Mouse (Mus musculus): ENCODE data around the gene Gstk1.
A peak's percentile ranks its signal among the peaks of the same experiment; 100 is the strongest.

Gene Gstk1

DNA sequence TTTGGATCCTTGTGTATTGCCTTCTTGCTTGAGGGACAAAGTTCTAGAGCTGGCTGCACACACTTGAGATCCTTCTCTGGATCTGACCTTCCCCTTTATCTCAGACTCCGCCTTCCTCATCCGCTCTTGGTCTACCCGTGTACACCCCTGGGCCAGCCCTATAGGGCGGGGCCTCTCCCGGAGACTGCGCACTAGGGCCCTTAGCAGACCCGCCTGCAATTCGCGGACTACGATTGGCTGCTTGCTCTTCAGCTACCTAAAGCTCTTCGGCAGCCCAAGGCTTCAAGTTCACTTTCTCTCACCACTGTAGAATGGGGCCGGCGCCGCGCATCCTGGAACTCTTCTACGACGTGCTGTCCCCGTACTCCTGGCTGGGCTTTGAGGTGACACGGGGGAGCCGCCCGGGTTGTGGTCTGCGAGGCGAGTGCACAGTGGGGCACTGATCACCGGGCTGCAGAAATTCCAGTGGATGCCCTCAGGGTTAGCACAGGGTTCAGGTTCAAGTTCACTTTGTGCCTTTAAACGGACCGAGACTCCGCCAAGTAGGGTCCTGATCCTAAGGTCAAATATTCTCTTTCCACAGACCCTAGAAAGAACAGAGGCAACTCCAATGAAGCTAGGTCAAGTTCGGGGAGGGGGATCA lies at the start of gene Gstk1:
Gstk1 (plus strand) TSS at position 225 of the 643 bp plus-strand sequence.
- DNase-seq: peak; percentile 58

DNA sequence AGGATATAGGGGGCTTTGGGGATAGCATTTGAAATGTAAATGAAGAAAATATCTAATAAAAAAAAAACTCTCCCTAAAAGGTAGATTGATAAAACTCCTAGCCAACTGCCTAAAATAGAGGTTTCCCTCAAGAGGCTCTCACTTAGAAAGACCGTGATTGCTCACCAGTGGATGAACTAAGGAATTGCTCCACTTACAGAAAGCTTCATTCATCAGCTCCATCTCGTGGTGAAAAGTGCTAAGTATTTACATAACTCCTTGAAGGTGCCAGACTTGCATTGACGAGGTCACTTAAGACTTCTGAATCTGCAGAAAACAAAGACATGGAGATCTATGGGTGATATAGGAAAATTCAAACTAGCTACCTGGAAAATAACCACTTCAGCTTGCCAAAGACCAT lies 48.0 kb upstream of the Gstk1 start:
- no peak for DNase-seq

DNA sequence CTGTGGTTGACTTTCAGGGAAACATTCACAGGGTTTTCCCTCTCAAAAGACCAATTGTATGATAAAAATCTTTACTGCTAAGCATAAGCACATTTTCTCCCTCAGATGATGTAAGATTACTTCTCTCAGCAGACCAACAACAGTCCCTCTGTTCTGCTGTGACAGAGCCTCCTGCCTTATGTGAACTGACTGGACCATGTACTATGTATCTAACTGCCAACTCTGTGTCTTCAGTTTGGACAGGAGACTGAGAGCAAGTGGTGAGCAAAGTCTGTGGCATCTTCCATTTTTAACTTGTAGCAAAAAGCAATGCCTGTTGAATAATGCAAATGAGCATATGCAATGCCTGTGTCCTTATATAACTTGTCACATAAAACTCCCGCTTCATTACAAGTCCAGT lies 46.2 kb upstream of the Gstk1 start:
- DNase-seq: no peak

DNA sequence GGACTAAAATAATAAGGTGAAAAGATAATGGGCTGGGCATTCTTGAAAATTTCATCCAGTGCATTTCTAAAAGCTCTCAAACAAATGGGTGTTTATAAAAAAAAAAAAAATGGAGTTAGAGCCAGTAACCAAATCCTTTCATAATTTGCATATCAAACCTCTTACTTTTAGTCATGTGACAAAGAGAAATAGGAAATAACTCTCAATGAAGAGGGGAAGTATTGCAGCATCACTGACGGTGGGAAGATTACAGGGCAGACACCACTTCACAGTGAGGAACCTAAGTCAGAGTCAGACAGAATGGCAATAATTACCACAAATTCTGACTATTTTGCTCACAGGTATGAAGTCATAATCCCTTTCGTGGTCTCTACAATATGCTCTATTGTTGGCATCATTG lies 30.7 kb upstream of the Gstk1 start, which contains the start of gene Tas2r144:
Tas2r144 (plus strand) TSS at position 301 of the 400 bp plus-strand sequence.
- no peak for DNase-seq

DNA sequence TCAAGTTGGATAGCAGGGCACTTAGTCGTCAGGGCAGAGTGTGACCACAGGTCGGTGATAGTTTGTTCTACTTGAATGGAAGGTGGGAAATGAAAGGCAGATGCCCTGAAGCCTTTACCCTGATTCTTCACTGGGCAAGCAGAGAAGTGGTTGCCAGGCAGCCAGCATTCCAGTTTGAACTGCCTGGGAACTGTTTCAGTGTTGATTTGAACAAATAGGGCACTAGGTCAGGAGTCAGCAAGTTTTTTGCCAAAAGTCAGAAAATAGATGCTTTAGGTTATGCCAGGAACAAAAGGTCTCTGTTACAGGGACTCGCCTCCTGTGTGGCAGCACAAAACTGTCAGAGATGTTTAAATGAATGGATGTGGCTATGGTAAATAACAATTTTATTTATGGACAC lies 23.4 kb upstream of the Gstk1 start:
- DNase-seq: no peak

DNA sequence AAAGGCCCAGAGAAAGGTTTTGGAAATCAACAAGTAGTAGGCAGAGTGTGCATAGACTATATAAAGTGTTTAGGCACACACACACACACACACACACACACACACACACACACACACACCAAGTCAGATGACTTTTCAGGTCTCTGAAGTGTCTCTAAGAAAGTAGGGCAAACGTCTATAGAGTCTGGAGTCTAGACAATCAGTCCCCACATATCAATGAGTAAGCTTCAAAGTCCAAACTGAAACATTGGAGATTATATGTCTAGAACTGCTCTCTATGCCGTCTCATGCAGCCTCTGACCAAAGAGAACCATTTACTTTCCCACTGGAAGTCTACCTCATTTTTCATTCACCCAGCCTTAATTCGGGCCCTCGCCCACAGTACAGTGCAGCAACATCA lies 20.7 kb upstream of the Gstk1 start:
- DNase-seq: no peak

DNA sequence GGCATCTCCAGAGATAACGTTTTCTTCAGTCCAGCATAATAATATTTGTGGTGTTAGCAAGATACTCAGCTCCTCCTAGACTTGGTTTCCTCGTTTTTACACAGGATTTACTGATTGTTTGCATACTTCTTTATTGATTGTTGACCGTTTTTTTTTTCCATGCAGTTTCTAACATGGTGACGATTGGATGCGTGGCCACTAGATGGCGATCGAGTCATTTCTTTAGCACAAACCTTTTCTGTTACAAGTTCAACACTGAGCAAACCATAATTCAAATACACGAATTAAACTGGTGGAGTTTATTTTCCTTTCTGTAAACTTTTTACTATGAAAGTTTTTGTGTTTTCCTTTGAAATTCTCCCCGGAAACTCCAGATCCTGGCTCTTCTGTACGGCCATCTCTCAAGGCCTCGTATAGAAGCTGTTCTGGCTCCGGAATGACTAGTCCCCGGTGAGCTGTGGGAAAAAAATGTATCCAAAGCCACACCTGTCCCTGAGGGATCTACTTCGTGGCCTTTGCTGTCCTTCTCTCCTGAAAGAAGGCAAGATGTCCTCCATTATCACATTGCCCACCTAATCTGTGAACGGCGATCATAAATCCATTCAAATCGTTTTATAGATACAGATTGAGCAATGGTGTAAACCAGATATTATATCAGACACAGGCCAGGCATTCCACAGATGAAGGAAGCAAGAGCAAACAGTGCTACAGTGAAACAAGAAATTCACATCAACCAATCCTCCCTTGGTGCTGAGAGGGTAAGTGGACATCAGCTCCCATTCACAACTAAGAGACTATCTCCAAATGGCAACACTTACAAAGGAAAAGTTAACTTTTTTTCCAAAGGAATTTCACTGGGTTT lies 18.3 kb upstream of the Gstk1 start:
- DNase-seq: peak; percentile 51

DNA sequence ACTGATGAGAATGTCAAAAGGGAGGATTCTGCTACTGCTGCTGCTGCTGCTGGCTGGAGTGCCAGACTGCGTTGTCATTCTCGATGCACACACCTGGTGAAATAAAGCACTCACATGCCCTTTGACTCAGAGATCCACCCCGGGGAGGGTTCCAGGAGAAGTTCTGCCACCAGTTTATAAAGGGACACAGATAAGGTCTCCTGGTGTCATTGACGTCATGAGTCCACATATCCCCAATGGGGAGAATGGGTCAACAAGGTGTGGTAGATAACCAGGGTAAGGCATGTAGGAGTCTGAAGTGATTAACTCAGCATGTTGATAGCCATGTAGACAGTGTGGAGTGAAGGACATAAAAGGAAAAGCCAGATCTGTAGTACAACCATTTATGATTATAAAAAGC lies 16.1 kb upstream of the Gstk1 start:
- DNase-seq: no peak

DNA sequence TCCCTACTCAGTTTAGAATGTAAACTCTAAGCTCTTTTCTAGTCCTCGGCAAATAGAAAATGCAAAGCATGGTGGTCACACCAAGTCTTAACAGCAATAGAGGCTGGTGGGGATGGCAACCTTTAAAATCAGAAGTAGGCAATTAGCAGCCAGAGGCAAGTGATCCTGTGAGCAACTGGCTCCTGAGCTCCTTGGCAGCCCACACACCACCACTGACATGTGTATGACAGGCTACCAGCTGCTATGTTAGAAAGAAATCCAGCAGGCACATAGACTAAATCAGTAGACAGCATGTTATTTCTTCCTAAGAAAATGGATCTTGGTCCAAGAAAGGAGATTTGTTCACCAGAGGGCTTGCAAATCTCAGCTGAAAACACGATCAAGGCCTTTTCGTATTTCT lies 14.5 kb upstream of the Gstk1 start:
- DNase-seq: no peak

DNA sequence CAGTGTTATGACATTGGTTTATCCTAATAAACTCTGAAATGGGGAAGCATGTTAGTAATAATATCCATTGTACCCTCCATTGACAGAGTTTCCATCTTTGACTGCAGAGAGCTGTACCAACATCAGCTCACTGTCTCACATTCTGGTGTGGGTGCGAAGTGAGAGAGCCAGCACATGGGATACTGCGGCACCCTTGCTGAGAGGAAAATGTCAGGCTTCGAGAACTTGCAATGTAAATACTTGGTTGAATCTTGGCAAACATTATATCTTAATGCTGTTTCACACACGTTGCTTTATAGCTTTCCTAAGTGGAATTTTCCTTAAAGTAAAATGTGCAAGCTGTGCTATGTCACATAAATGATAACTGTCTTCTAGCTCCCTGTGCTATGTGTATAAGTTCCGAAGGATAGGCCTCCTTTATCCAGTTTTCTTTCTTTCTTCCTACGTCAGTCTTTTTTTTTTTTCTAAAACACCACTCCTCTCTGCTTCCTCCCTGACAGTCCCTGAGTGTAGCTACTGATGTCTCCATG lies 8.4 kb upstream of the Gstk1 start:
- no peak for DNase-seq

DNA sequence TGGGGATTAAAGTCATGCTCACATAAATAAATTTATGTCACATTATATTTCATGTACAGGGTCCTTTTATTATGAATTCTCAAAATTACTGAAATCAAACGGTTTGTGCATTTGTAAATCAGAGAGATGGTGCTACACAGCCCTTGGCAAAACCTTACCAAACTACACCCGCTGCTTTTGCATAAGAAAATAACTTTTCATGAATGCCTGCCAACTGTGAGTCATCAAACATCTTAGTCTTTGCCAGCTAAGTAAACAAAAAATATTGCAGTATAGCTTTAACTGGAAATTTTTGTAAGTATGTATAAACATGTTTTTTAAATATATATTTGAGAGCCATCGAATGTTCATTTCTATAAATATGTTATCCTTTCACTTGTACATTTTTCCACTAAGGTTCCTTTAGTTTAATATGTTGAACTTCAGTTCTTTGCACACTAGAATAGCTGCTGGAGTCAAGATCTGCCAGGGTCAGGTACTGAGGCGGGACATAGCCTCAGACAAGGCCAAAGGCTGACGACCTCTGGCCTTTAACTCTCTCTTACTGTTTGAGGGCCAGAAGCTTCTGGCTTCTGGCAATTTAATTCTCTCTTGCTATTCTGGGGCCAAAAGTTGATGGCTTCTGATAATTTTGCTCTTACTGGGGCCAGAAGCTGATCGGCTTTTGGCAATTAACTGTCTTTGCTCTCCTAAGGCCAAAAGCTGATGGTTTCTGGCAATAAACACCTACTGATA lies 4.3 kb upstream of the Gstk1 start:
- DNase-seq: no peak

DNA sequence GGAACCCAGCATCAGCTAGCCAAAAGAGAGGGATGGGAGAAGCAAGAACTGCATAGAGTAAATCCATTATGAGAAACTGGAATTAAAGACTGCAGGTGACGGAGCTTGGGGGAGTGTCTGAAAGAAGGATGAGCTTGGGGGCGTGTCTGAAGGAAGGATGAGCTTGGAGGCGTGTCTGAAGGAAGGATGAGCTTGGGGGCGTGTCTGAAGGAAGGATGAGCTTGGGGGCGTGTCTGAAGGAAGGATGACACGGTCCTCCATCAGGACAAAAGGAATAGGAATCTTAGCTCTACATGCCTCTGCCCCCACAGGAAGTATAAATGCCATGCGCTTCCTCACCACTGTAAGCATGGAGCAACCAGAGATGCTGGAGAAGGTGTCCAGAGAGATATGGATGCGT lies 1.4 kb downstream of the Gstk1 start:
- no peak for DNase-seq

DNA sequence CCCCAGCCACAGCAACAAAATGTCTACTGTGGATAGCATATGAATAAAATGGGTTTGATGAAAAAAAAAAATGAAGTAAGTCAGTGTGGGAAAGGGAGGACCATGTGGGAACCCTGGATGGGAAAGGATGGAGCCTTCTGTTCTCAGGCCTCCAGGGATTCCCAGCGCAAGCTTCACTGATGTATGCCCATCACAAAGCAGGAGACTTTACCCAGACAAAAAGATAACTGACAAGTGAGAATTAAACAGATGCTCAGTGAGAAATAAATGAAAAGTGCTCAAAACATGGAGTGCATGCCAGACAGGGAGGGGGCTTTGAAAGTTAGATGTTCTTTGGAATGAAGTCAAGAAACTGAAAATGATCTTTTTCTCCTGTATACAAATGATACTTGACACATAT lies 2.2 kb downstream of the Gstk1 start:
- DNase-seq: no peak

DNA sequence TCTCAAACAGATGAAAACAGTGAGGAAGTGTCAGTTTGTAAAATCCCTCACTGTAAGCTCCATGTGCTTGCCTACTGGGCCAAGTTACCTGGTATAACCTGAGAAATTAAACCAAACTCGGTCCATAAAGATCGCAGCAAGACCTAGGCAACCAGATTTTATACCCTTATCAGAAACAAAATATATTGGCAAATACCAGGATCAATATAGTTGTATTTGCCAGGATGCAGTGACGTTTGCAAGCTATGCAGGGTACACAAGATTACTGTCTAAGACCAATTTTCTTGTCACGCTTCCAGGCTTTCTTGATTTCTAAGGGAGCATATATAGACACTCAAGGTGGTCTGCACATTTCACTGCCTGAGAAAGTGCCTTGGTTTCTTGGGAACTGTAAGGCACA lies 6.1 kb downstream of the Gstk1 start:
- no peak for DNase-seq

DNA sequence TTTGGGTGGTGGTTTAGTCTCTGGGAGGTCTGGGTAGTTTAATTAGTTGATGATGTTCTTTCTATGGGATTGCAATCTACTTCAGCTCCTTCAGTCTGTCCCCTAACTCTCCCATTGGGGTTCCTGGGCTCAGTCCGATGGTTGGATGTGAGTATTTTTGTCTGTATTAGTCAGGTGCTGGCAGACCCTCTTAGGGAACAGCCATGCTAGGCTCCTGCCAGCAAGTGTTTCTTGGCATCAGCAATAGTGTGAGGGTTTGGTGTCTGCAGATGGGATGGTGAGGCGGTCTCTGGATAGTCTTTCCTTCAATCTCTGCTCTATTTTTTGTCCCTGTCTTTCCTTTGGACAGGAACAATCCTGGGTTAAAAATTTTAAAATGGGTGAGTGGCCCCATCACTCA lies 7.4 kb downstream of the Gstk1 start:
- DNase-seq: no peak

DNA sequence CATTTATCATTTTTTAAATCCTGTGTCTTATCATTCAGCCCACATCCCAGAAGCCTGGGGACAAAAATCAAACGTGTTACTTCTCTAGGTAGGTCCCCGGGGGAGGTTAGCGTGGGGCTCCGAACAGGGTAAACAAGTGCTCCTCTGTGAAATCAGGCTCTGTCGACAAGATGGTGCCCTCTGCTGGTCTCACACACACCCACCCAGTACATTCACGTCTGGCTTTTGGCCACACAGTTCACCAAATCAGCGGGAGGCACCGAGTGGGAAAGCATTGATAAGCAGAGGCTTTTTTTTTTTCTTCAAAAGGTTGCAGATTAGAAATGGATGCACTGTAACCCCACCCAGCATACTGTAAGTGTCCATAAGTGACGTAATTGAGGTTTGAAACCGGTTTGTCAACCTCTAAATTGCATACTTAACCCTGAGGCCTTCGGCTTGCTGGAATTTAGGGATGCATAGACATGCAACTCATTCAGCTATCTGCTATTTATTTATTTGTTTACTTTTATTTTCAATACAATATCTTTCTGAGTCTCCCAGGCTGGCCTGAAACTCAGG lies 11.6 kb downstream of the Gstk1 start:
- DNase-seq: peak; percentile 17

DNA sequence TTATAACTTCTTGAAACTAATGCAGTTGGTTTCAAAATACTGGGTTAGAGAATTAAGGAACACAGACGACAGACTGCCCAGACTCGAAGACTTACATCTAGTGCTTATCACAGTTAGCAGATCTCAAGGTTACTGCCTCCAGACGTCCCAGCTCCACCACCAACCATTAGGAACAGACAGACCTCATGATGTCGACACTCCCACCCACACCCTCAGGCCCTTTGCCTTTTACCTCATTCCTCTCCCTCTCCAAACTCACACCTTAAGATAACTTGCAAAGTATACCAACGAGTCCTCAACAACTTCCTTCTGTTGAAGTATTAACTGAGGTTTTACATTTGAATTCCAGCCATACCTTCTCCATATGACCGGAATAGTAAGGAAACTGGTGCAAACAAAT lies 14.7 kb downstream of the Gstk1 start:
- DNase-seq: no peak

DNA sequence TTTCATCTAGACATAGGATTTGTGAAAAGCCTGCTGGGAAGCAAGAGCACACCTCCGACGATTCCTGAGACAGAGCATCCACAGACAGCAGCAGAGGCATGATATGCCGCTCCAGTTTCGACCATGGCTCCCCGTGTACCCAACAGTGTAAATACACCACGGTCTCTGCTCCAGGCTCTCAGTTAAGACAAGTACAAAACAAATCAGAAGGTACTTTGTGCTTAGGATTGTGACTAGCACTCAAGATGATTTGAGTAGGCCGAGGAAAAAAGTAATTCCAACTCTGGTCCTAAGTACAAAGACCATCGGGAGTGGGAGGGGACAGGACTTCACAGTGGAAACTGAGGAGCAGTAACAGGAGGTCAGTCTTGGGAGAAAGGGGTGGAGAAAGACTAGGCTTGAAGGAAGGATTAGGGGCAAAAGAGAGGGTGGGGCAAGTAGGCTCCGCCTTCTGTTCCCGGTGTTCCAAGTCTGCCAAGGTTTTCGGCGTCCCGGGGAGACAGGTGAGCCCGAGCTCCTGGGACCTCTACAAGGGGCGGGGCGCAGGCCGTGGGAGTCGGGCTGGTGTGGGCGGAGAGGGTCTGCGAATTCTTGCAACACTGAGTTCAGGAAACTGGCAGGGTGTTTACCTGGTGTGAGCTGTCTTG lies 15.9 kb downstream of the Gstk1 start, which contains the start of gene Tmem139:
Tmem139 (plus strand) TSS at position 447 of the 647 bp plus-strand sequence.
- DNase-seq: no peak

DNA sequence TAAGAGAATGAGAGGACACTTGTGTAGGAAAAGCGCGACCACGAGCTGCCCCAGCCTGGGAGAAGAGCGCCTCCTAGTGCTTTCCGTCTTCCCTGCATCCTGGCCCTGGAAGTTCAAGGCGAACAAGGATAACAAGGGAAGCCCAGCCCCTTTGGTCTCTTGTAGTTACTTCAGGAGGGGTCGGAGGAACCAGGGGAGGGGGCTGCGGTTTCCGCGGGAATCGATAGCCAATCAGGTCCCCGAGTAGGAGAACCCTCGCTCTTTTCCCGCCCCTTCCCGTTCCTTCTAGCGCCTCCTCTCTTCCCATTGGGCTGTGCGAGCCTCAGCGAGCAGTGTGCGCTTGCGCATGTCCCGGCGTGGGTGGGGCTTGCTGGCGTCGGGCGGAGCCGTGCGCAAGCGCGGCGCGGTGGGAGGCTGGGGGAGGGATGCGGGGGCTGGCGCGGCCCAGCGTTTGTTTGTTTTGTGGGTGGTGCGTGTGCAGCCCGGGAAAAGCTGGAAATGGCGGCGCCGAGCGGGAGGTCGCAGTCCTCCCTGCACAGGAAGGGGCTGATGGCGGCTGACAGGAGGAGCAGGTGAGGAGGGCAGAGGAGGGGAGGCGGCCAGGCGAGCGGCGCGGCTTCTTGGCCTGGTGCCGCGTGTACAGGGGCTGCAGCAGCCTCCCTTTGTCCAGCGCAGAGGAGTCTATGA lies 19.0 kb downstream of the Gstk1 start, which contains the start of gene Casp2:
Casp2 (plus strand) TSS at position 360 of the 687 bp plus-strand sequence.
- peak; percentile 98 for DNase-seq

DNA sequence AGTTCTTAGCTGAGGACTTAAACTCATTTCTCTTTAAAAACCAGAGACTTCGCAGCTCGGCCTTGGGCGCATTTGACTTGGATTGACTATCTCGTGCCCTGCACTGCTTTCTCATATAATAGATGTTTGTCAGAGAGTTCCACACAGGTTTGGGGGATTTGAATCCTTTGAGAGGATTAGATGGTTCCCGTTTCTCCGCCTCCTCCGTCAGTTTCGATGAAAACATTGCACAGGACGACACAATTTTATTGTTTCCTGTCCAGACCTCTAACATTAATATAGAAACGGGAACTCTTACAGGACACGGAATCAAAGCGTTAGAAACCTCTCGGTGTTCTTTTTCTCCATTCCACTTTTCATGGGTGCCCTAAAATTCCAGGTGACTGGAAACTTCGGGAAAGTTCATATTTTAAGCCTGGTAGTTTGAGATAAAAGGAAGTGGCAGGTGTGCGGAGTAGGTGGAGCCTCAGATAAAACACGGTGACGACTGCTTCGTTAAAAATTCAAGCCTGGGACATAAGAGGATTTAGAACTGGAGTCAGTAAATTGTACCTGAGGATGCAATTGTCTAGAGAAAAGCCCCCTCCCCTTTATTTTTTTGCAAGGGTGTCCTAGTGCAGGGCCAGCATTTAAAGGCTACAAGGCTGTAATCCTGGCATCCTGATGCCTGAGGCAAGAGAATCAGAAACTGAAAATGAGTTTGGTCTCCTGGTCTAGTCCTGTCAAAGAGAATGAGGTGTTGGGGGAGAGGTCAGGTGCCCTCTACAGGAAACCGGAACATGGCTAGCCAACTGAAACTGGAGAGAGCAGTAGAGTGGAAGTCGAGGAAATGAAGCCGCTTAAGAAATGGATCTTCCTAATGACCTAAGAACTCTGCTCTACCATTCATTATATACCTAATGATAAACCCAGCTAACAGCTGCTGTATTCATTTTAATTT lies 19.9 kb downstream of the Gstk1 start:
- DNase-seq: no peak

DNA sequence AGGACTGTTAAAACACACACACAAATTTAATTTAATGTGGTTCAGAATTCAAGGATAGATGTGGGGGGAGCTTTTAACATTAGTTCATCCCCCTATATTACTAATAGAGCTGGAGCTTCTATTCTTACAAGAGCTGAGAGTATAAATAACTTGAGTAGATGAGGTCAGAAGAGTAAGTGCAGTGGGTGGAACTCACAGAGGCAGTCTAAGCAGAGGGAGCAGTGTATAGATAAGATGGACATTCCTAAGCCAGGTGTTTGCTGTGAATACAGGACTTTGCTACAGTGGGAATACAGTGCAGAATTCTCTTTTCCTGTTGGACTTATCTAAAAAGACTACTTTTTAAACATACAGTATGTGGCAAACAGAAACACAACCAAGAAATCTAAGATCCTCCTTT lies 25.1 kb downstream of the Gstk1 start:
- DNase-seq: no peak
